Mouse (Mus musculus) induced T-regulatory cell, adult 2 months (primary cell): ENCODE results near the gene 1190002N15Rik.

ENCODE experiments used
- DNase-seq: peaks from one replicate; pipeline ENCODE4 v3.0.0-alpha.2; 2012; ENCODE audit warnings: low read depth

1190002N15Rik gene

DNA sequence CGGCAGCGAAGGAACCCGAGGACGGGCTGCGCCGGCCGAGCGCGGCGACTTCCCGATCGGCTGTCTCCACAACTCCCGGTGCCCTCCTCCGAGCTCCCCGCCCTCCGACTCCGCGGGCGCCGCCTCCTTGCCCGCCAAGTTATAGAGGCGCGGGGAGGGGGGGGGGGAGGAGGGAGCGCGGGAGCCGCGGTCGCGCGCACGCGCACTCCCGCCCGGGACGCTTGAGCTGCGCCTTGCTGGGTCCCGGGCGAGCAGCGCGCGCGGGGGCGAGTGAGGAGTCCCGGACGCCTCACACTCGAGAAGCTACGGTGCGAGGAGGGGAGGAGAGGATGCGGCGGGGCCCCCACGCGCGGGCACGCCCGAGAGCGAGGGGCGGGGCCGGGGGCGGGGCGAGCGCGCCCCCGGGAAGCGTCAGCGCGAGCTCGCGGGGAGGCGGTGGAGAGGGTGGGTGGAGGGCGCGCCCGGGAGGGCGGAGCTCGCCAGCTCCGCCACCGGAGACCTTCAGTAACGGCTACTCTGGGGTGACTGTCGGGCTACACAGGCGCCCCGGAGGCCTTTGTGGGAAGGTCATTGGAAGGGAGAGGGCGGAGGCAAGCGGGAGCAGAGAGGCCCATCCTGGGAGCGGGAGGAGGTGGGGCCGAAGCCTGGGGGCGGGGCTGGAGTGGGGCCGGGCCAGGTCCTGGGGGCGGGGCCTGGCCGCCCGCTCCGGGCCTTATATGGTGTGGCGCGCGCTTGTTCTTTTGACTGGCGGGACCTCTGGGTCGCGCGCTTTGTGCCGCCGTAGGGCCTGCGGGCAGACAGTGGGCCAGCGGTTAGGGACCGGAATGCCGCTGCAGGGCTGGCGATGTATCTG lies at the start of gene 1190002N15Rik:
1190002N15Rik (minus strand) TSS at position 112 of the 853 bp plus-strand sequence.
- DNase-seq = peak; percentile 96

DNA sequence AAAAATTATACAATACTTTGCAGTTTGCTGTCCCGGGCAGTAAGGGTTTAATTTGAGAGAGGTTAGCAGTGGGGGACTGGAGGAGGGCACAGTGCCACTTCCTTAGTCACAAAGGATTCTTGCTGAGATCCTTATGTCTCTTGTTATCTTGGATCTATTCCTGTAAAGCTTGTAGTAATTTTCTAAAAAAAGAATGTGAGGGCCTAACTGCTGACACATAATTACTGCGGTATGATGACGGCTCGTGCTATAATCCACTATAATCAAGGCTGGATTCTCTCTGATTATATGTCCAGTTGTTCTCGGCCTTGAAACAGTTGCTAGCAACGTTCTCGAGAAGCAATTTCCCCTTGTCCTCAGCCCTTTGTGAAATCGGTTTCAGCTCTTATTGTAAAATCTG lies 44.4 kb upstream of the 1190002N15Rik start:
- no peak for DNase-seq

DNA sequence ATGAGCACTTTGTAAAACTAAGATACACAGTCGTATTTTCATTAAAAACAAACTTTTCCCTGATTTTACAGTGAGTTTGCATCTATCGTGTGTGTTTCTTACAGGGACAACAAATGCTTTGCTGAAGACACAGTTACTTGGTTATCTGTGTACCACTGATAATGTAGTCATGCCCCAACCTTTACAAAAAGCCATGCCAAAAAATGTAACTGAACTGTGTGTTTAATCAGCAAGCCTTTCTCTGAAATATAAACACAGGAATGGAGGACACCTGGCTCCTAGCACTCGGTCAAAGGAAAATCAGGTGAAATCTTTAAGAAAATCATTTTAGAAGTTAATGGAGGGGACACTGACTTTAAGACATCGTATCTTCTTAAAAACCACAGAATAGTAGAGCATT lies 43.8 kb upstream of the 1190002N15Rik start:
- no peak for DNase-seq

DNA sequence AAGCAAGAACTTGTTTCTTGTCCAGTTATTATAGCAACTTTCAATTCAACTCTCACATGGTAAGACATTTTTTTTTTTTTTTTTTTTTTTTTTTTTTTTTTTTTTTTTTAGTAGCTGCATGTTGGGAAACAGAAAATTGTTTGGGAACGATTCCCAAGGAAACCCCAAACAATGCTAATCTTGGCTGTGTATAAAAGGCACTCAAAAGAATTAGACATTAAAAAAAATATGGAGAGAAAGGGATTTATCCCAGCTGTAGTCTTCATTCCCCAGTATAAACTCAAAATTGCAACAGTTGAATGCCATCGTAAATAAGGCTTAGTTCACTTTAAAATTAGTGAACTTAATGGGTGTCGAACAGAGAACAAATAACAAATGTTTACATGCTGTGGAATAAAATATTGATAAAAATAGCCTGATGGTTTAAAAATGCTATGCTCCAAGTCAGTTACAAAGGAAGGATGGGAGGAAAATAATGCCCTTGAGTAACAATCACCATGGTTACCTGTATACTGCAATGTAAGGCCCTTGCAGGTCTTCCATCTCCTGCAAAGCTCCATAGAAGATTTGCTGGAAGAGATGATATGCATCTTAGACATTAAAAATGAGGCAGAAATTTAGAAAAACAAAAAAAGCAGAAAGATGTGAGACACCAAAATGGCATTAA lies 42.3 kb upstream of the 1190002N15Rik start:
- no peak for DNase-seq

DNA sequence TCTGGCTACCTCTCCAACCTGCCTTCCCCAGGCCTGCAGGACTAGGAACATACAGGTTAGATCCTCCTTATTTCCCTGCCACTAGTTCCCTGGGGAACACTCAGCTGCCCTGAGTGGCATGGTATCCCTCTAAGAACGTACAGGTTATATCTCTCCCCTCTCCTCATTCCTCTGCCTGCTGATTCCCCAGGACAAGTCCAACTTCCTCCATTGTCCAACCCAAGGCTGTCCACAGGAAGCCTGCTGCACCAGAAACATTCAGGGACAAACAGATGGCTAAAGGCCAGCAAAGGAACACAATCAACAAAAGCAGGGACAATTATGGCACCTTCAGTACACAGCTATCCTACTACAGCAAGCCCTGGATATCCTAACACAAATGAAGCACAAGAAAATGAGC lies 33.9 kb upstream of the 1190002N15Rik start:
- DNase-seq = no peak

DNA sequence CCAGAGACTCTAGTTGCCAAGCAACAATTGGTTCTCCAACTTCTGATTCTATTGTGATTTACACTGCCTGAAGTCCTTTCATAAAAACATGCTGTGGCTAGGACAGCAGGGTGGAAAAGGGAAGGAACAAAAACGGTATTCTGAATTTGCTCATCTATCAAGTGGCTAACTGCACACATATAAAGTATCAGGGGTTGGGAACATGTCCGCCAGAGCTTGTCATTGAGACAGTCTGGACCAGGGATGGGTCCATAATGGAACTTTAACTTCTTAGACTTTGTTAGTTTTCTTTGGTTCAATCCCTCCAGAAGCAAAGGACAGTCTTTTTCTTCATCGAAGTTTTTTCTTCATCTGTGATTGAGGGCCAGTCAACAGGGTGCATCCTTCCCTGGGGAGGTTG lies 30.5 kb upstream of the 1190002N15Rik start:
- no peak for DNase-seq

DNA sequence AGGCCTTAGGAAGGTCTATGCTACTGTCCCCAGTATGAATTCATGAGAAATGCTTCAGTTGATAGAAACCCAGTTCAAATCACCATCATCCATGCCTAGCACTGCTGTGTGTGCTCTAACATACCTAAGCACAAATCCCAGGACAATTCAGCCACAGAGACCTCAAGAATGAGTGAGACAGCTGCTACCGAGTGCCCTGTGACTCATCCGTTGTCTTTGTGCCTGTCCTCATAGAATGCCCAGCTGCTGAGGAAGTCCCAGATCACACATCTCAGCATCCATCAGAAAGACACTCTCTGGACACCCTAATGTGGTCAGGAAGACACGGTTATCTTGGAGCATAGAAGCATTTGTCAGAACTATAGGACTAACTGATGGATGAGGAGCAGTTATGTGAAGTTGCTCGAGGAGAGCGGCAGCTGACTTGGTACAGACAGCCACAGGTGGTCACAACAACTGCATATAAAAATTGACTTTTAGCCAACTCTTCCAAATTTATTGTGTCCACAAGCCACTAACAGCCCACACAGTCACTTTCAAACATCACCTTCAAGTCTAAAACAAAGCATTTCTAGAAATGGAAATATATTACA lies 29.9 kb upstream of the 1190002N15Rik start:
- DNase-seq = no peak

DNA sequence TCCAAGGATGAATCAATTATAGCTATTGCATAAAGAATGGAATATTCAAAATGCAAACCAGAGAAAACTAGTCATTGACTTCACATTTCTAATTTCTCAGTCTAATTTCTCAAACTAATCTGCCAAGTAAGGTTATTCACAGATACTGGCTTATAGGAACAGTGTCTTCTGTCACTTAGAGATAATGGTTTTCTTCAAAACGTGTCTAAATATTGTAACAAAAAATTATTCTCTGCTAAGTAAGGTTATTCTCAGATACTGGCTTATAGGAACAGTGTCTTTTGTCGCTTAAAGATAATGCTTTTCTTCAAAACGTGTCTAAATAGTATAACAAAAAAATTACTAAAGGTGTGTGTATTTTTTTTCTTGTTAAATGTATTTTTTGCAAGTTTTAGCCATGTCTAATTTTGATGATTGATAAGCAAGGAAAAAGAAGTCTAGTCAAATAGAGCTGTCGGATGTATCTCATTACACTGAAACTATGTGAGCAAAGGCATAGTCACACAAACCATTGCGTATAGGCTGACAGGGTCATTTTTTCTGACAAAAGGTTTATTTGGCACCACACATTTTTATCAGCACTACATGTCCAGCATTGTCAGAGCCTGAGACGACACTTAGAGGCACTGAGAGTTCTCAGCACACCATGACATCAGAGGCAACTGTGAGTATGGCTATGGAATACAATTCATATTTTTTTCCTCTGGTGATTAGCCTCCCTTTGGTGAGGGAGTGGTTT lies 19.1 kb upstream of the 1190002N15Rik start:
- no peak for DNase-seq

DNA sequence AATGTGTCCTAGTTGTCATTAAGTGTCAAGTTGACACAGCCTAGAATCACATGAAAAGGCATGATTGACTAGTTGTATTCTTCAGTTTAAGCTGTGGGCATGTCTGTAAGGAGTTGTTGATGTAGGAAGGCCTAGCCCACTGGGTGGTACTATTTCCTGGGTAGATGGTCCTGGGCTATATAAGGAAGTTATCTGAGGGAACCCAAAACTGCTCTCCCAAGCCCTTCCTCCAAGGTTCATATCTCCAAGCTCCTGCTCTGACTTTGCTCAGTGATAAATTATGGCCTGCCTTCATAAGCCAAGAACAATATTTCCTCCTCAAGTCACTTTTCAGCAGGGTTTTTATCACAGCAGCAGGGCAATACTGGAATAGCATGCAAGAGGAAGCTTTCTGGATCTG lies 18.4 kb upstream of the 1190002N15Rik start:
- DNase-seq = no peak

DNA sequence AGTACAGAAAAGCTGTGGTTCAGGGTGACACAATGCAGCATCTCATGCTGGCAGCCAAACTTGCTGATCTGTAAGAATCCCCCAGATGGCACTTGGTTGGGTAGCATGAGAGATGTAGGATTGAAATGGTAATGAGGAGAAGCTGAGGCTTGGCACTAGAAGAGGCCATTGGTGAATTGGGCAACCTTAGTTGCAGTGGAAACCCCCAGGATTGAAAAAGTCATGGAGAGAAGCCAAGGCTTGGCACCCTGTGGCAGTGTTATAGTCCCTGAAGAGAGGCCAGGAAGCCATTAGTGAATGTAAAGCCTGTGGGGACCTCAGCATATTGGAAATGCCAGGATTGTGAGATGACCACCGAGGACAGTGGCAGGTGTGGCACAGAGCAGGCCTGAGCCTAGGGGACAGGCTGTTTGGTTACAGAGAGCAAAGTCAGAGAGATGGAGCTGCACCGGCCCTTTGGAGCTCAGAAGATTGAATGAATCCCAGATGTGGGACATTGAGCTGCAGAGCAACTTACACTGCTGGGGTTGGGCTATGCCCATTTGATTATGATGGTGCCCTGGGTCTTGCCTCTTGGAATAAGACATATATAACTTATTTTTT lies 12.7 kb upstream of the 1190002N15Rik start:
- DNase-seq = no peak

DNA sequence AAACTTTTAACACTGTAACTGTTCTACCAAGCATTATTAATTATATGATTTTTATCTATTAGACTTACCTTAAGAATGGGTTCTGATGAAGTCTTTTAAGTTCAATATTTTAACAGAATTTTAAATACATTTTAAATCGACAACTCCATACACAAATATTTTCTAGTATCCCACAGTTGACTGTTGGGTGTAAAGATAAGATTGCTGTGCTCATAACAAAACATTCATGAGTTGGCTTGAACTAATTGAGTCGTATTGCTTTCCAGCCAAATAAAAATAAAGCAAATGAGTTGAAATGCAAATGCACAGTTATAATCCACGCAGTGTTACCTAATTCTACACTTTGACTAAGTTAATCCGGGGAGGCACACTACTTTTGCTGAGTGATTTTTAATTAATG lies 6.0 kb upstream of the 1190002N15Rik start:
- no peak for DNase-seq

DNA sequence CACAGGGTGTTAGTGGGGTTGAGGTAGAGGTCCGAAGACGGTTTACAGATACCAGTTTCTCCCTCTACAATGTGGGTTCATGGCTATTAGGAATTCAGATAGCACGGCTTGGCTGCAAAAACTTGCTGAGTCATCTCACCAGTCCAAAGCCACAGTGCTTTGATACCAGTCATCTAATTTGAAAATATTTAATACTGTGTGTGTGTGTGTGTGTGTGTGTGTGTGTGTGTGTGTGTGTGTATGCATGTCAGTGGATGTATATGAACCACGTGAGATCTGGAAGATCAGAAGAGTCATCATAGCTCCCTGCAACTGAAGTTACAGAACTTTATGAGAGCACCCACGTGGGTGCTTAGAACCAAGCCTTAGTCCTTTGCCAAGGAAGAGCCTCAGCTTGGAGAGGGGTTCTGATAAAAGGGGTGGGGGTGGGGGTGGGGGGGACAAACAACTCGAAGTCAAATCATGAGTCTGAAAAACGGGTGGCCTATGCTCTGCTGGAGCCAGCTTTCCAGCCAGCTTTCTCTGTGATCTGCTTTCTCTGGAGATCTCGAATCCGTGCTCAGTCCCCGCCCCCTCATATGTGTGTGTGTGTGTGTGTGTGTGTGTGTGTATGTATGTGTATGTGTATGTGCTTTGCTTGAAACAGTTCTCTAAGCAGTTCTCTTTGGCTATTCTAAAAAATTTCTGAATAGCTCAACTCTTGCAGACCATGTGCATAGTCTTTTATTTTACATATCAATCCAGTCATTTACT lies 2.6 kb upstream of the 1190002N15Rik start:
- no peak for DNase-seq

DNA sequence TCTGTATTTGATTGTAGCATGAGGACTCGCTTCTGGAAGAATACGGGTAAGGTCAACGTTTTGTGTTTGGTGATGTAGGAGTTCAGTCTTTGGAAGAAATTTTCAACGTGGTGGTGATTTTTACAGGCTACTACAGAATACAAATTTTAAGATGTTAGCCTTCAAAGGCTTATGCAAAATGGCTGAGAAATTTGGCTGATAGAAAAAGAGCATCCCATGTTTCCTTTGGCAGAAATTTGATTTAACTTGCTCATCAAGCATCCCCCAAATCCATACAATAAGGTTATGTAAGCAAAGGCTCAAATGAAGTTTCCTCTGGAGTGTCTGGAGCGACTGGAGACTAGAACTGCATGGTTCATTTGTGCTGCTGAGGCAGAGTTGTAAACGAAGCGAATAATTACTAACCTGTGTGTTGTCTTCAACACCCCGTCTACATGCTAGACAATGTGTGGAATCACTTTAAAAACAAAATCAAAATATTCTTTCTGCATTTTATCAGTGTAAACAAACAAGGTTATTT lies 1.5 kb upstream of the 1190002N15Rik start:
- no peak for DNase-seq

DNA sequence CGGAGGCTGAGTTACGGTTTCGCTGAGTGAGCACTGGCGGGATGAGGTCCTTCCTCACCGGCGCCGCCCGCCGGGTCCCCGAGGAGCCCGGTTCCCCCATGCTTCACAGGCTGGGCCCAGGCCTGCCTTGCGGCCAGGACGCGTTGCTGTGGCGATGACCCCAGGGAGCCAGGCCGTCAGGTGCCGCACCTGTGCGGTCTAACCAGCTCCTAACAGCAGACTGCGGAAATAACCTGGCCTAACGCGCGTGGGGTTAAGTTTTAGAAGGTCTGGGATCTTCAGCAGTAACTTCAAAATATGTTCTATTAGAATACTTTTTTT lies 902 bp upstream of the 1190002N15Rik start:
- DNase-seq = no peak

DNA sequence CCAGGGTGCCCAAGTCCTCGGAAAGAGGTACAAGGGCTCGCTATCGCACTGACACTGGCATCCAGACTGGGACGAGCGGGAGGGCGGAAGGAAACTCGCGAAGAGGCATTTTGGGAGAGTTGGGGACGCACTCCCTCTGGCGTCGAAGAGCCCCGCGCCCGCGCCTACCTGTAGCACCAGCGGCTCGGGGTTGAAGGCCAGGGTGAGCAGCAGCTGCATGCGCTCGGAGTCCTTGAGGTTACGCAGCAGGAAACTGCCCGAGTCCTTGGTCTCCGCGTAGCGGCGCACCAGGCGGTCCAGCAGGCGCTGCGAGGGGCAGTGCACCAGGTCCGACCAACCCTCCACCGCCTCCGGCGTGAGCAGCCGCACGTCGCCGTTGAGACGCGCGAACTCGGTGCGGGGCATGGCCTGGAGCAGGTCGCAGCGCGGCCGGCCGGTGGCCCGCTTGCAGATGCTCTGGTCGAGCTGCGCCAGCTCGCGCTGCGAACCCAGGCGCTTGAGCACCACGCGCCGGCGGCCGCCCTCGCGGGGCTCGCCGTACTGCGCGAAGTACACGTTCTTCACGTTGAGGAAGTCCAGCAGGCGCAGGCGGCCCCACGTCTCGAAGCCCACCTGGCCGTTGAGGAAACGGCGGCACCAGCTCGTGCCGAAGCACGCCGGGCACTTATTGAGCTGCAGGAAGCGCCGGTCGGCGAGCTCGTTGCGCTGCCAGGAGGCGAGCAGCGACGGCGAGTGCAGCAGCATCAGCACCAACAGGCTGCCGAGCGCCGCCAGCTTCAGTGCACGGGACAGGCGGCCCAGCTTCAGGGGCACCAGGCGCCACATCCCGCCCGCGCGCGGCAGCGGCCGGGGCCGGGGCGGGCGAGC lies 597 bp downstream of the 1190002N15Rik start:
- DNase-seq = peak; percentile 81

DNA sequence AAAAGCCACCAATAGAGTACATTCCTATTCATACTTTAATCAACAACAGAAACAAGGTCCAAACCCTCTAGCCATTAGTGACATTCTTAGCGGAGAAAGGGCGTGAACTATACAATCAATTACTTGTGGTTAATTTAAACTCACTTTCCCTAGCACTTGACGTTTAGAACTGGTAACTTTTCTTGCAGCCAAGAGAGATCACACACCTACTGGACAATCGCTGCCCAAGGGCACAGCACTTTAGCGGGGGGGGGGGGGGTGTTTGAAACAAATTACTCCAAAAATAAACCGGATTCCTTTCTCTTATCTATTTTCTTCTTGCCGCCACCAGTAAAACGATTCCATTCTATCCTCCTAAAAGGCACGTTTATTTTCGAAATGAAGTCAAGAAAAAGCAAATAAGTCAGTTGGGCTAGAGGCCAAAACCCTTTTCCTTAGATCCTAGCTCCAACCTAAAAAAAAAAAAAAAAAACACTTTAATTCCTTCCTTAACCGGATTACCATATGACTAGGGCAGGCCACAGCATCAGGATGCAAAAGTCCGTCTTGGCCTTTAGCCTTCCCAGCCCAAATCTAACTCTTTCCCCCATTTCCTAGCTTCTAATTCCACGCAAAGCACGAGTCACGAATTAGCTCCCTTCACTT lies 1.5 kb downstream of the 1190002N15Rik start:
- DNase-seq = peak; percentile 18

DNA sequence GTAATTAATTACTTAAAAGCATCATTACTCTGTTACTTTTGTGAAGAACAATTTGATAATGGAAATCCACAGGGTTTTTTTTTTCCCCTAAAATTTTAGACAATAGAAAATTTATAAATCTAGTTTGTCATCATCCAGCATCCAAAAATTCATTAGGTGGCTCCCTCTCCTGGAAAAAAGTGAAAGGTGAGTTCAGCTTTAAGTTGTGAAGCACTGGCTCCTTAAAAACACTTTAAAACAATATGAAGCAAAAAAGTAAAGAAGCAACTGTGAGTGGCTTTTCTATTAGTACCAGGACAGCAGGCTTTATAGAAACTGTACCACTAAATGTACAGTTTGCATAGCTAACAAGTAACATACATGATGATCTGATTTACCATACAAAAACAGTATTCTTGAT lies 3.1 kb downstream of the 1190002N15Rik start:
- peak; percentile 25 for DNase-seq

DNA sequence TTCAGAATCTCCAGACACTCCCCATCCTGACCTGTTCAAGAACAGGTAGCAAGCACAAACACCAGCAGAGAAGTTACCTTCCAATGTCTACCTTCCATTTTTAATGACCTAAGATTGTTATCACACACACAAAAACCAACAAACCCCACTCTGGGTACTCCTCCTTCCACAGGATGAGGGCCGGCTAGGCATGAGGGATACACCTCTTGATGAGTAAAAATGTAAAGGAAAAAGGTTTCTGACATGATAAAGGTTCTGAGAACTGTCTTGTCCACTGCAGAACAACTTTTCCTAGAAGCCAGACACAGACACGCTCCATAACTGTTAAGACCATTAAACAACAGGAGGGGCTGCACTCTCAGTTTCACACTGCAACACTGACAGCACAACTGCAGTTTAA lies 3.7 kb downstream of the 1190002N15Rik start:
- DNase-seq = peak; percentile 34

DNA sequence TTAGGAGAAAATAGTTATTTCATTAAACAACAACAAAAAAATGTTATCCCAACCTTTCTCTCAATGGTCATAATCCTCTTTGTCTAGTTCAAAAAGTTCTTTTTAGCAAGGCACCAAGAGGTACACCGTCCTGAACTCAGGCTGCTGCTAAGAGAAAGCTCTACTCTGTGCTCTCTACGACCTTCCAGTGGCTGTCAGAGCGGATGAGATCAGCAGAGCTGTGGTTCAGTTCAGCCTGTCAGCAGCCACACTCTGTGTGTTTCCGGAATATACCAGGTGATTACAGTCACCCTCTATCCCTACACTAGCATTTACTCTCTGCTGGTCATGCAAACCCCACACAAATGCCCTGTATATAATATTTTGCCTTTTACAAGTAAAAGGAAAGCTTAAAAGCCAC lies 4.2 kb downstream of the 1190002N15Rik start:
- peak; percentile 67 for DNase-seq

DNA sequence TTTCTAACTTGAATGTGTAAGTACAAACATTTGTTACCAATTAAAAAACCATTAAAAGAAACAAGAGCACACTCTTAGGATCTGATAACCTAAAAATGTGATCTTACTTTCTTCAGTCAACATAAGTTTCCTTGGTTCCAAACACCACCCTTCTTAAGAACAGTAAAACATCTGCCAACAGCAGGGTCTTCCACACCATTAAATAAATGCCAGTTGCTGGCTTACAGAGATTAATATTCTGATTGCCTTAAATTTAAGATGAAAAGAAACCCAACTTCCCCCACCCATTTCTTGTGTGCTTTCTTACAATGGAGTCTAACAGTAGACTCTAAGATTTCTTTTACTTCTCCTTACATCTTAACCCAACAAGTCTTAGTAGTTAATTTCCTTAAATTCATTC lies 7.9 kb downstream of the 1190002N15Rik start:
- DNase-seq = no peak
